Mouse (Mus musculus): Measurements from ENCODE around the gene Gbx2. TPM values are rescaled to one million over a fixed set of nuclear protein-coding genes. Genes with fewer than 3 reads are reported as not detected.

The Gbx2 gene
- polyA plus RNA-seq, 1 experiment: 75.9 TPM

- H3K4me1 ChIP-seq: peaks cover 73% of the 10 kb centered on the region
- H3K4me3 ChIP-seq (replicated peaks): no peak overlapping the region
- TF ChIP-seq GATA1 (IDR thresholded peaks at IDR 0.05; ENCODE audit: borderline replicate concordance, low read length) (no peak), FLI1 (IDR thresholded peaks at IDR 0.05; ENCODE audit: low read length) (no peak)
- peaks cover 29% of the 10 kb centered on the region for H3K36me3 ChIP-seq (replicated peaks; ENCODE audit: low read length)
- H3K27me3 ChIP-seq (replicated peaks): peaks cover 14% of the 10 kb centered on the region
- H3K9me3 ChIP-seq: peaks cover 8% of the 10 kb centered on the region
Observed at GRCm38 (mm10) chr1:89919206-89919605, 11.8 kb downstream of the Gbx2 start.

- Histone ChIP-seq H3K9me3 (peaks cover 8% of the 10 kb centered on the region), H3K27me3 (replicated peaks) (peaks cover 10% of the 10 kb centered on the region)
Observed at GRCm38 (mm10) chr1:89918111-89918510, 12.9 kb downstream of the Gbx2 start.

GRCm38 (mm10) chr1:89913611-89914010, 17.4 kb downstream of the Gbx2 start:
- H3K9me3 ChIP-seq: peaks cover under 1% of the 10 kb centered on the region
- peaks cover 3% of the 10 kb centered on the region for H3K27me3 ChIP-seq (replicated peaks)
- TF ChIP-seq FLI1 (IDR thresholded peaks at IDR 0.05; ENCODE audit: low read length) (no peak), GATA1 (IDR thresholded peaks at IDR 0.05; ENCODE audit: borderline replicate concordance, low read length) (no peak)
- peaks cover 57% of the 10 kb centered on the region for H3K4me1 ChIP-seq
- no peak overlapping the region for H3K4me3 ChIP-seq (replicated peaks)
- H3K36me3 ChIP-seq (replicated peaks; ENCODE audit: low read length): peaks cover 20% of the 10 kb centered on the region

More at GRCm38 (mm10) chr1:89918111-89918510, 12.9 kb downstream of the Gbx2 start:
- Histone ChIP-seq H3K4me1 (peaks cover 64% of the 10 kb centered on the region), H3K4me3 (replicated peaks) (no peak overlapping the region), H3K36me3 (replicated peaks; ENCODE audit: low read length) (peaks cover 26% of the 10 kb centered on the region)
- TF ChIP-seq GATA1 (IDR thresholded peaks at IDR 0.05; ENCODE audit: borderline replicate concordance, low read length) (no peak), FLI1 (IDR thresholded peaks at IDR 0.05; ENCODE audit: low read length) (no peak)

- peaks cover 52% of the 10 kb centered on the region for H3K4me1 ChIP-seq
- H3K27me3 ChIP-seq (replicated peaks): no peaks in the 10 kb centered on the region
- TF ChIP-seq GATA1 (IDR thresholded peaks at IDR 0.05; ENCODE audit: borderline replicate concordance, low read length) (no peak), FLI1 (IDR thresholded peaks at IDR 0.05; ENCODE audit: low read length) (no peak)
- H3K4me3 ChIP-seq (replicated peaks): no peak overlapping the region
- peaks cover 2% of the 10 kb centered on the region; the same call in 1 of the 2 replicates for H3K9me3 ChIP-seq
- H3K36me3 ChIP-seq (replicated peaks; ENCODE audit: low read length): peaks cover 17% of the 10 kb centered on the region
Observed at GRCm38 (mm10) chr1:89912392-89912791, 18.6 kb downstream of the Gbx2 start.

DNA sequence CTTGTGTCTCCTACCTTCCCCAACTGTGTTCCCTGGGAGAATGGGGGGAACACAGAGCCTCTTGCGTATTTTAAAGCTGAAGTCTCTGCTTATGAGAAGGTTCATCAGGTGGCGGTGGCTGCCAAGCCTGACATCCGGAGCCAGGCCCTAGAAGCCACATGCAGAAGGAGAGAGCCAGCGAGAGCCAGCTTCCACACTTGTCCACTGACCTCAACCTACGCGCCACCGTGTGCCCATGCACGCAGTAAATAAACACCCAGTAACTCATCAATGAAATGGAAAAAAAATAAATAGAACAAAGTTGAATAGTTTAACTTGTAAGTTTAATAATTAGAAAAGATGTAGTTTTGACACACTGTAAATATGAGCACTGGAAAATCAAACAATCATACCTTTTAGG, 21.2 kb downstream of the Gbx2 start:
- peaks cover 43% of the 10 kb centered on the region for H3K36me3 ChIP-seq (replicated peaks; ENCODE audit: low read length)
- no peaks in the 10 kb centered on the region for H3K27me3 ChIP-seq (replicated peaks)
- H3K9me3 ChIP-seq: peaks cover 18% of the 10 kb centered on the region
- H3K4me3 ChIP-seq (replicated peaks): no peak overlapping the region
- TF ChIP-seq FLI1 (IDR thresholded peaks at IDR 0.05; ENCODE audit: low read length): no peak
- TF ChIP-seq GATA1 (IDR thresholded peaks at IDR 0.05; ENCODE audit: borderline replicate concordance, low read length): no peak
- peaks cover 52% of the 10 kb centered on the region for H3K4me1 ChIP-seq

- Histone ChIP-seq H3K4me3 (replicated peaks) (peak overlapping the region; percentile 68), H3K36me3 (replicated peaks; ENCODE audit: low read length) (peaks cover 40% of the 10 kb centered on the region), H3K4me1 (peaks cover 74% of the 10 kb centered on the region), H3K9me3 (peaks cover 18% of the 10 kb centered on the region), H3K27me3 (replicated peaks) (no peaks in the 10 kb centered on the region)
- TF ChIP-seq FLI1 (IDR thresholded peaks at IDR 0.05; ENCODE audit: low read length) (no peak), GATA1 (IDR thresholded peaks at IDR 0.05; ENCODE audit: borderline replicate concordance, low read length) (no peak)
Observed at GRCm38 (mm10) chr1:89902641-89903040, 28.3 kb downstream of the Gbx2 start.

DNA sequence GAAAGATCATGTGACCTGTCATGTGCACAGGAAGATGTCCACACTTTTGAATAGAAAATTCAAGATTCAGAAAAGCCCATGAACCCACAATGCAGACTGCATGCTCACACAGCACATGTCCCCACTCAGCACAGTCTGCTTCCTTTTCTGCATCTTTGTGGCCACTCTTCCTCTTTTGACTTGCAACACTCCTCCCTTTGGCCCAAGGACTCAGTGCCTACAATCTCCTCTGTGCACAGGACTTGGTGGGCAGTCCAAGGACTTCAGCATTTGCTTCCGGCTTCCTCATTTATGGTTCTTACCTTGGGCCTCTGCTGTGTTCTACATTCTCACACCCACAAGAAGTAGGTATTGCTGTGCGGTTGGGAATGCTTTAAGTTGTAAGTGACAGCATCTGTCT, 28.7 kb downstream of the Gbx2 start:
- Histone ChIP-seq H3K4me1 (peaks cover 74% of the 10 kb centered on the region), H3K9me3 (peaks cover 14% of the 10 kb centered on the region), H3K36me3 (replicated peaks; ENCODE audit: low read length) (peaks cover 39% of the 10 kb centered on the region), H3K4me3 (replicated peaks) (peak overlapping the region; percentile 77), H3K27me3 (replicated peaks) (no peaks in the 10 kb centered on the region)
- TF ChIP-seq GATA1 (IDR thresholded peaks at IDR 0.05; ENCODE audit: borderline replicate concordance, low read length) (no peak), FLI1 (IDR thresholded peaks at IDR 0.05; ENCODE audit: low read length) (no peak)

DNA sequence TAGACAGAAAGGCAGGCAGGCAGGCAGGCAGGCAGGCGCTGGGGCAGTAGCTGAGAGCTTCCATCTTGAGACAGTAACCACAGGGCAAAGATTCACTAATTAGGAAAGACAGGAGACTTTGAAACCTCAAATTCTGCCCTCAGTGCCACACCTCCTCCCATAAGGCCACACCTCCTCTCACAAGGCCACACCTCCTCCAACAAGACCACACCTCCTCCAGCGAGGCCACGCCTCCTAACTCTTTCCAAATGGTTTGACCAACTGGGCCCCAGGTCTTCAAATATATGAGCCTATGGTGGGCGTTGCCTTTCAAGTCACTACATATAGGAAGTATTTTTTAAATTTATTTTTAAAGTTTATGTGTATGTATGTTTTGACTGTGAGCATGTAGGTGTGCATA, 29.6 kb downstream of the Gbx2 start:
- Histone ChIP-seq H3K9me3 (peaks cover 6% of the 10 kb centered on the region), H3K27me3 (replicated peaks) (no peaks in the 10 kb centered on the region), H3K4me3 (replicated peaks) (peak overlapping the region; percentile 56), H3K4me1 (peaks cover 79% of the 10 kb centered on the region), H3K36me3 (replicated peaks; ENCODE audit: low read length) (peaks cover 33% of the 10 kb centered on the region)
- TF ChIP-seq FLI1 (IDR thresholded peaks at IDR 0.05; ENCODE audit: low read length): no peak
- no peak for TF ChIP-seq GATA1 (IDR thresholded peaks at IDR 0.05; ENCODE audit: borderline replicate concordance, low read length)

GRCm38 (mm10) chr1:89899761-89900445, 31.1 kb downstream of the Gbx2 start:
- H3K27me3 ChIP-seq (replicated peaks): no peaks in the 10 kb centered on the region
- H3K4me3 ChIP-seq (replicated peaks): peak overlapping the region; percentile 90
- H3K4me1 ChIP-seq: peaks cover 94% of the 10 kb centered on the region
- peaks cover 19% of the 10 kb centered on the region for H3K36me3 ChIP-seq (replicated peaks; ENCODE audit: low read length)
- H3K9me3 ChIP-seq: no peaks in the 10 kb centered on the region
- TF ChIP-seq GATA1 (IDR thresholded peaks at IDR 0.05; ENCODE audit: borderline replicate concordance, low read length): no peak
- TF ChIP-seq FLI1 (IDR thresholded peaks at IDR 0.05; ENCODE audit: low read length): no peak

GRCm38 (mm10) chr1:89899036-89899435, 31.9 kb downstream of the Gbx2 start:
- peaks cover 10% of the 10 kb centered on the region for H3K36me3 ChIP-seq (replicated peaks; ENCODE audit: low read length)
- TF ChIP-seq FLI1 (IDR thresholded peaks at IDR 0.05; ENCODE audit: low read length) (peak; percentile 94), GATA1 (IDR thresholded peaks at IDR 0.05; ENCODE audit: borderline replicate concordance, low read length) (peak; percentile 98)
- no peaks in the 10 kb centered on the region for H3K27me3 ChIP-seq (replicated peaks)
- H3K4me3 ChIP-seq (replicated peaks): peak overlapping the region; percentile 90
- peaks cover 99% of the 10 kb centered on the region for H3K4me1 ChIP-seq
- H3K9me3 ChIP-seq: no peaks in the 10 kb centered on the region
